Mouse (Mus musculus) MEL (cell line): ENCODE results near the gene Txndc5.

Source experiments
- CTCF ChIP-seq, 3 experiments: IDR thresholded peaks in 2 of 3; conservative IDR thresholded peaks in 1 of 3; 2 replicates each; pipeline ENCODE4 v1.5.1; 2011 to 2012; ENCODE audit warnings: low read length in 3 of 3, low read depth in 2 of 3, mild to moderate bottlenecking in 2 of 3, improper control_type of control experiment in 1 of 3, inconsistent platforms in 1 of 3, mixed read lengths in 1 of 3, moderate library complexity in 1 of 3; ENCODE audit not compliant: control insufficient read depth in 1 of 3, insufficient read depth in 1 of 3, poor library complexity in 1 of 3, severe bottlenecking in 1 of 3
- GABPA ChIP-seq: IDR thresholded peaks from 2 replicates; pipeline ENCODE4 v1.6.1; 2012; ENCODE audit warnings: low read depth, mild to moderate bottlenecking, inconsistent platforms, low read length, improper control_type of control experiment, moderate library complexity
- MYB ChIP-seq: IDR thresholded peaks from 2 replicates; pipeline ENCODE4 v1.6.1; 2011; ENCODE audit warnings: mild to moderate bottlenecking, low read depth, low read length, improper control_type of control experiment
- POLR2A ChIP-seq, 2 experiments: IDR thresholded peaks; 2 replicates each; pipeline ENCODE4 v1.6.1; 2011 to 2012; ENCODE audit warnings: low read length in 2 of 2, mild to moderate bottlenecking in 2 of 2, control low read depth in 1 of 2, improper control_type of control experiment in 1 of 2, low read depth in 1 of 2, moderate library complexity in 1 of 2; ENCODE audit not compliant: control insufficient read depth in 1 of 2, insufficient read depth in 1 of 2, poor library complexity in 1 of 2
- POLR2AphosphoS5 ChIP-seq: IDR thresholded peaks from 2 replicates; pipeline ENCODE4 v1.6.1; 2012; ENCODE audit warnings: low read depth, borderline replicate concordance, mild to moderate bottlenecking, inconsistent platforms, low read length, moderate library complexity, mixed read lengths
- TCF12 ChIP-seq: IDR thresholded peaks from 2 replicates; pipeline ENCODE4 v1.6.1; 2014; ENCODE audit warnings: low read depth, mild to moderate bottlenecking, inconsistent platforms, low read length, improper control_type of control experiment, moderate library complexity
- USF1 ChIP-seq: IDR thresholded peaks from 2 replicates; pipeline ENCODE4 v1.6.1; 2014; ENCODE audit warnings: low read depth, mild to moderate bottlenecking, inconsistent platforms, low read length, improper control_type of control experiment, moderate library complexity

- no peak for TF ChIP-seq POLR2A (IDR thresholded peaks at IDR 0.05; ENCODE audit: control insufficient read depth in 1 of 2, insufficient read depth in 1 of 2, low read depth in 1 of 2, low read length in 2 of 2, poor library complexity in 1 of 2)
- no peak for TF ChIP-seq TCF12
- TF ChIP-seq MYB: no peak
- no peak for TF ChIP-seq USF1
- TF ChIP-seq POLR2AphosphoS5: no peak
- no peak for TF ChIP-seq GABPA
- TF ChIP-seq CTCF (IDR thresholded peaks at IDR 0.05 in 2 of 3, conservative IDR thresholded peaks at IDR 0.05 in 1 of 3; ENCODE audit: control insufficient read depth in 1 of 3, insufficient read depth in 1 of 3, low read depth in 2 of 3, low read length in 3 of 3, poor library complexity in 1 of 3, severe bottlenecking in 1 of 3): no peak
Observed at GRCm38 (mm10) chr13:38496715-38497114, 31.9 kb downstream of the Txndc5 start.
